Mouse (Mus musculus): ENCODE results near the gene Cd4.

DNA sequence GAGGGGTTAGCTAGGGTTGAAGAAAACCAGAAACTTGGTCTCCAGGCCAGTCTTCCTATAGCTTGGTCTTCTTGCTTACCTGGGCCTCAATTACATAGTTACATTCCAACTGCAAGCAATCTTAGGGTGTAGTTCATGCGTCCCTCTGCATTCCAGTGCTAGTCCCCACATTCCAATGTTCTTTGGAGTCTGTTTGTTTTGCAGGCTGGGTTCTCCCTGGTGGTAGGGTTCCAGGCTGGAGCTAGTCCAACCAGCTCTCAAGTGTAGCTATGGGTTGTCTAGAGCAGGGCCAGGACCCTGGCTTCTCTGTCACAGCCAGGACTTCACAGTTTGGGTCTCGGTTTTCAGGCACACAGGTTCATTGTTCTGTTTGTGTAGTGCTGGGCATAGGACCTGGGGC, 49.5 kb upstream of the Cd4 start:
- TF ChIP-seq POLR2A (IDR thresholded peaks at IDR 0.05; ENCODE audit: insufficient read depth, low read depth, low read length) = no peak
- no peak for TF ChIP-seq CTCF (IDR thresholded peaks at IDR 0.05; ENCODE audit: insufficient read depth, low read depth, low read length)
